Mouse (Mus musculus): Measurements from ENCODE around the gene Dffb.

DNA sequence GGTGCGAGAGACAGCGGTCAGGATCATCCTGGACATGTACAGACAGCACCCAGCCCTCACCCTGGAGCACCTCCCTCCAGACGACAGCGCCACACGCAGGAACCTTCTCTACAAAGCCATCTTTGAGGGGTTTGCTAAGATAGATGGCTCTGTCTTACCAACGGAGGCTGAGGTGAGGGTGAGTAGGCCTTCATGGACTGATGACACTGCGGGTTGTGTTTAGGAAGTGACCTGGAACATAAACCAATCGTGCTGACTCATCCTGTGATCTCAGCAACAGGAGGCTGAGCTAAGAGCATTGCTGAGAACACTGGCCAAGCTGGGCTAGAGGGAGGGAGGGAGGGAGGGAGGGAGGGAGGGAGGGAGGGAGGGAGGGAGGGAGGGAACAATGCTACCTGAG lies 18.6 kb upstream of the Dffb start:
- TF ChIP-seq CTCF (IDR thresholded peaks at IDR 0.05; ENCODE audit: extremely low read depth, insufficient read depth, insufficient read length, insufficient replicate concordance) (no peak), POLR2A (IDR thresholded peaks at IDR 0.05; ENCODE audit: low read depth, low read length) (no peak)

Data from spleen, adult 2 months (tissue).